Mouse (Mus musculus): ENCODE data around the gene Gm21962.
"Not testable (repeated sequence)": the region's sequence is repeated elsewhere in the genome, so short reads cannot be mapped to it uniquely, and the experiment has no call there.

The Gm21962 gene

DNA sequence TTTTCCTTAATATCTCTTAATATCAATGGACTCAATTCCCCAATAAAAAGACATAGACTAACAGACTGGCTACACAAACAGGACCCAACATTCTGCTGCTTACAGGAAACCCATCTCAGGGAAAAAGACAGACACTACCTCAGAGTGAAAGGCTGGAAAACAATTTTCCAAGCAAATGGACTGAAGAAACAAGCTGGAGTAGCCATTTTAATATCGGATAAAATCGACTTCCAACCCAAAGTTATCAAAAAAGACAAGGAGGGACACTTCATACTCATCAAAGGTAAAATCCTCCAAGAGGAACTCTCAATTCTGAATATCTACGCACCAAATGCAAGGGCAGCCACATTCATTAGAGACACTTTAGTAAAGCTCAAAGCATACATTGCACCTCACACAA is at the start of gene Gm21962:
Gm21962 (plus strand) TSS at position 301 of the 400 bp plus-strand sequence.
- CTCF ChIA-PET, result not testable (repeated sequence)

DNA sequence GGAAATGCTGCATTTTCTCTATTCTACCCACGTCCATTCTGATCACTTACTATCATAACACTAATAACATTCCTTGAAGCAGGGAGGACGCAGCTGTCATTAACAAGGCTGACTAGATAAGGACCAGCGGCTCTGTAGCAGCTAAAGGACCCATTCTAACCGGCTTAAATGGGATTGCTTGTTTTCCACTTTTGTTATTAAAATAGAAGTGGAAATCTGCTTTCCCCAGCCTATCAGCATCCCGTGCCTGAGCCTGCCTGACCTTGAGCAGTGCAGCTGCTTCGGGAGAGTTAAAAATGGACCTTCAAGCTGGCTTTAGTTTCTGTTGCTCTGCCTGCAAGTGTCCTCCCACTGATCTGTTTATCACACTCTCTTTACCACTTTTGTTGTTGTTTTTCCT is 49.2 kb upstream of the Gm21962 start:
- CTCF ChIA-PET, result no interaction called here

- CTCF ChIA-PET, result no interaction called here
Observed at GRCm38 (mm10) chr3:137622895-137623580, 48.3 kb upstream of the Gm21962 start.

DNA sequence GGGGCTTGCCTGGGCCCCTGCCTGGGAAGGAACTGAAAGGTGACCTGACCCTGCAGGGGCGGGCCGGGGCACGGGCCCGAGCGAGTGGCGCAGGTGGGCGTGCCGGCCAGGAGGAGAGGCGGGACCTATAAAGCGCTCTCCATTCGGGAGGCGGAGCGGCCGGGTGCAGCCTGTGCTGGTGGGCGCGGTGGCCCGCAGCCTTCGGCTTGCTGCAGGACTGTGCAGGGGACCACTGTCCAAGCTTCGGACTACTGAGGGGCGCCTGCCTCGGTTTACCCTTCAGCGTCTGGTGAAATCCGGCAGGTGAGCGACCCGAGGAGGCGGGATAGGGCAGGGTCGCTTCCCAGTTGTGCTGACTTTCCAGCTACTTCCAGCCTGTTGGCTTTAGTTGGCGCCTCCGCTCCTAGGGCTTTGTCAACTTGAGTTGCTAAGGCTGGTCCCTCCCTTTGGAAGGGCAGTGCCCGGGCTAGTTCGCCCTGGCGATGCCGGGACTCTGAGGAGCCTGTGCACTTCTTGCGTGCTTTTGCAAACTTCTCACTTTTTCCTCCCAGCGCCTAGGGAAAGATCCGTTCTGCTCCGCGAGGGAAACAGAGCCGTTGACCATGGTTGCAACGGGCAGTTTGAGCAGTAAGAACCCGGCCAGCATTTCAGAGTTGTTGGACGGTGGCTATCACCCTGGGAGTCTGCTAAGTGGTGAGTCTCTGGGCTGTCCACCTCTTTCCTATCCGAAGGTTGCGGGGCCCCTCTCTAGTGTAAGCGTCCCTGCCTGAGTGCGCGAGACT is 47.6 kb upstream of the Gm21962 start:
- CTCF ChIA-PET, result no interaction called here

- CTCF ChIA-PET, result no interaction called here
Observed at GRCm38 (mm10) chr3:137625054-137625453, 46.3 kb upstream of the Gm21962 start.

DNA sequence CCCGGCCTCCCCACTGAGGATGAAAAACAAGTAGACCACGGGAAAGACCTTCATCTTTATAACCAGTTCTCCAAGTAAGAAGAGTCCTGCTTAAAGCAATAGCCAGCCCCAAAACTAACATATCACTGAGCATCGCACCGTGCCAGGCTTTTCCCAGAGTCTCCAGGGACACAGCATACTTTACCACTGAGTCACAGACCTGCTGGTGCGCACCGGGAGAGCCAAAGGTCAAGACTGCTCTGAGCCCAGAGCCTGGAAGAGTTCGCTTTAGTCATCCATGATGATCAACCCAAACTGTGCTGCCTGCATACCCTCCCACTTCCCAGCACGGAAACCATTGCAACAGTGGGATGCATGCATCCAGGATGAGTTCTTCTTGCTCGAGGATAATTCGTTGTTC is 37.6 kb upstream of the Gm21962 start:
- CTCF ChIA-PET, result no interaction called here

DNA sequence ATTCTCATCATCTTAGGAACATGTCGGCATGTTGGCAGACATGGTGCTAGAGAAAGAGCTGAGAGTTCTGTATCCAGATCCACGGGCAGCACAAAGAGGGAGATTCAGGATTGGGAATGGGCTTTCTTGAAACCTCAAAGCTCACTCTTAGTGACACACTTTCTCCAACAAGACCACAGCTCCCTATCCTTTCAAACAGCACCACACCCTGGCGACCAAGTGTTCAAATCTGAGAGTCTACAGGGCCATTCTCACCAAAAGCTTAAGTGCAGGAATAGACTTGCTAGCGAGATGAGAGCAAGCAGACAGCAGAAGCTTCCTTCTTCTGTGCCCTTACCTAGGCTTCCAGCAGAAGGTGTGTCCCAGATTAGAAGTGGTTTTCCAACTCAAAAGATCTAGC is 34.8 kb upstream of the Gm21962 start:
- CTCF ChIA-PET, result no interaction called here

DNA sequence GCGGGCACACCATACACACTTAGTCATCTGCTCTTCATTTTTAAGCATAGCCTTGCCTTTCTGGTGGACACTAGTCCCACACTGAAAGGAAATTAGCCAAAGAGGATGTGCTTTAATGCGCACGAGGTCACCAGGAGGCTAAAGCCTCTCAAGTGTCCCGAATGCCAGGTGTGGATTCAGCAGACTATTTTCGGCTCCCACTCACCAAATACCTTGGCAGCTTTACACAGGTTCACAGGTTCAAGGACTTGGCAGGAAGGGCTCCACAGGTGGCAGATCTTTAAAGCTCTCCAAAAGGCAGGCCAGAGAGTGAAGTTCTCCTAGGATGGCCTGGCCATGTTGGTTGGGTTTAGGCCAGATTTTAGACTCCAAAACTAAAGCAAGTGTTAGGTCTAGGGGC is 30.1 kb upstream of the Gm21962 start:
- CTCF ChIA-PET, result no interaction called here

DNA sequence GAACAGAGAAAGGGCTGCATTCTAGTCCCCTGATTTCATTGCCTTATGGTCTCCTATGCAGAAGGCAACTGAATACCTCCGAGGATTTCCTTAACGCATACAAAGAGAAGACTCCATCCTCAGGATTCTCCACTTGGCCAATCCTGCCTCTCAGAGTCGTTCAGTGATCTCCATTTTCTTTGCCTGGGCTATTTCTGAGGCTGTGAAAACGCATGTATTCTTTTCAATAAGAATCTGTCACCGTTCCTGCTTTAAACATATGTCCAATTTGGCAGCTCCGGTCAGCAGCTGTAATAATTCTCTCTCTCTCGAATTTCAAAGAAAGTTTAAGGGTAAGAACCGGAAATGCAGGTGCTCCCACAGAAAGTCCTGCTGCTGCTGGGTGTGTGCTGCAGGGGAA is 29.2 kb upstream of the Gm21962 start:
- CTCF ChIA-PET, result no interaction called here

DNA sequence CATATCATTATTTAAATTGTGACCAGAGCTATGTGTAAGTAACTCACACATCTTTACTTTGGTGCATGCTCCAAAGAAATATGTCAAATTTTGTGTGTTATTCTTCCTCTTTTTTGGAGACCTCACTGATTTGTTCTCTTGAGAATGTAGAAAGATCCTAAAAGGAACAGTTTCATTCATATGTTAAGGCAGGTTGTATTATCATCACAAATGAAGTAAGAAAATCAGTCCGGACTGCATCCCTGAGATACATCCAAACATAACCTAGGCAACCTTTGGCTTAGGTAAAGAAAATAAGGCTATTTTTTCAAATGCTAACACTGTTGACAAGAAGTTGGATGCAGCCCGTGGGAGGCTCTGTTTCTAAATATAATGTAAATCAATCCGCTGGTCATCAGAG is 28.8 kb upstream of the Gm21962 start:
- CTCF ChIA-PET, result no interaction called here

DNA sequence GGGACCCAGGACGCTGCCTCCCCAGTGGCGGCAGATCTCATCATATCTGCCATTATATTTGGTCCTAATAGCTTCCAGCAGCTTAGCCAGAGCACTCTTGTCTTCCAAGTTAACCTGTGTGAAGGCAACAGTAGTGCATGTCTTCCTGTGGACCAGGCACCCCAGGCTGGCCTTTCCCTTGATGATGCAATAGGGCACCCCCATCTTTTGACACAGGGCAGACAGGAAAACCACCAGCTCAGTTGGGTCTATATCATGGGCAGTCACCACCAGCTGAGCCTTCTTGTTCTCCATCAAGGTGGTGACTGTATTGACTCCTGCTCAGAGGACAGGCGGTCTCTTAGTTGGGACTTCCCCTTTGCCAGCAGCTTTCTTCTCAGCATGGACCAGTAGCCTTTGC is 27.2 kb upstream of the Gm21962 start:
- CTCF ChIA-PET, result no interaction called here

DNA sequence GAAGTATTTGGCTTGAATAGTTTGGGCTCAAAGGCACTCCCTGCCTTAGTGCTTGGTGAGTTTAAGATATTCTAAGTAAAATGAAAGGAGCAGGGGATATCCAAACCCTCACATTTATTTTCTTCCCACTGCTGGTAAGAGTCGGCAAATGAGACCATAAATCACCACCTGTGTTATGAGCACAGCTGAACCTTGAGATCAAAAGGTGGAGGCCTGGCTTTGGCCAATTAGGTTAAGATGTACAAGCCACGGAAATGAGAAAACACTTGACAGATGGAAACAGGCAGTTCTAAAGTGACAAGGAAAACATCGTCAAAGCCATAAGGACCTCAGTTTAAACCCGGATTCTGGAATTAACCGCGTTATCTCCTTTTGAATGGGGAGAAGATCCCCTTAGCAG is 26.4 kb upstream of the Gm21962 start:
- CTCF ChIA-PET, result no interaction called here

- CTCF ChIA-PET, result no interaction called here
Observed at GRCm38 (mm10) chr3:137647427-137648100, 23.8 kb upstream of the Gm21962 start.

- CTCF ChIA-PET, result no interaction called here
Observed at GRCm38 (mm10) chr3:137649112-137649511, 22.2 kb upstream of the Gm21962 start.

- CTCF ChIA-PET, result no interaction called here
Observed at GRCm38 (mm10) chr3:137652853-137653252, 18.5 kb upstream of the Gm21962 start.

DNA sequence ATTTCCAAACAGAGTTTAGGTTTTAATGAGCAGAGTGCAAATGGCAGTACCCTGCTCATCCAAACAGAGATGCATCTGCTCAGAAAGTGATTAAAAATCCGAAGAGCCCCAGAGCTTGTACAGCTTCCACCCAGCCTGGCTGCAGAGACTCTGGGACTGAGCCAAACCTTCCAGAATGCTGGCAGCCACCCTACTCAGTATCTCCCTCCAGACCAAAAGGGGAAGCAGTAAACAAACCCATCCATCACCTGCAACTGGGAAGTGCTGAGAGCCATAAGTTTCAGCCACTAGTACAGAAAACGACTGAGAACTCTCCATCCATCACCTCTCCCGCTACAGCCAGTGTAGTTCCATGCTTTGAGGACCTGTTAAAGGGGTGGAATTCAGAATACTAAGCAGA is 9.6 kb downstream of the Gm21962 start:
- CTCF ChIA-PET, result no interaction called here

GRCm38 (mm10) chr3:137682911-137683806 is 11.8 kb downstream of the Gm21962 start:
- CTCF ChIA-PET, result no interaction called here

DNA sequence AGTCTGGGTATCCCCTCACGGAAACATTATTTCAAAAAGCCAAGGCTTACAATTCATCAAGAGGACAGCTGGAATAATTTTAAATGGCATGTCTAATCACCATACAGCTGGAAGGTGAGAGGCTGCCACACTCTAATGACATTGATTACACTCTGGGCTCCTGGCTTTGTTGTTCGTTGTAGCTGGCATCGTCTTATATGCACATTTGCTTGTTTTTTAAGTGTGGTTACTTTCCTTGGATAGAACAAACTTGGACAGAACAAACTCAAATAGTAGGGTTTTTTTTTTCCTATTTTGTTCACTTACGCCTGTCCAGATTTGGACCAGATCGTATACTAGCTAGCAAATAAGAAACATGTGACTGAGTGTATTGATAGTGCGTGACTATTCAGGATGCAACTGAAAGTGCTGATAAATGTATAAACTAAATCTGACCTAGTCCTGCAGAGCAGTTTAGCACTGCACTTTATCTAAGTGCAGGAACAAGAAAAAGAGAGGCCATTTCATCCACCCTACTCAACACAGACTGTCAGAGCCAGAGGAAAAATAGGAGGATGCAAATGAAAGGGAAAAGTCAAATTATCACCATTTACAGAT is 12.6 kb downstream of the Gm21962 start:
- CTCF ChIA-PET, result no interaction called here

GRCm38 (mm10) chr3:137686932-137687331 is 15.6 kb downstream of the Gm21962 start:
- CTCF ChIA-PET, result no interaction called here

- CTCF ChIA-PET, result no interaction called here
Observed at GRCm38 (mm10) chr3:137691503-137691902, 20.2 kb downstream of the Gm21962 start.

DNA sequence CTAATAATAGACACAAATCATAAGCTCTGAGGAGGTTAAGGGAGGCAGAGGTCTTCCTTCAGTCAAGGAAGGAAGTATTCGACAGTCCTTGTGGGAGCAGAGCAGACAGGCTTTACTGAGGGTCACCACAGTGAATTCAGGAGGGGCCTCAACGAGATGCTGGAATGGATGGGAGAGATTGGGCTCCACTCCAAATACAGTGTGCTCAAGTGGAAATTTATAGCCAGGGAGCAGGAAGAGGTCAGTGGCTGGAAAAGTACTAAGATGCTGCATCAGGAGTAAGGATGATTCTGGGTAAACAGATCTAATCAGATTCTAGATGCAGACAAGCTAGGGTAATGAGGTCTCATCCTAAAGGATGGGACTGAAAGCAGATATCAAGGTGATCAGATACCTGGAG is 44.6 kb downstream of the Gm21962 start:
- CTCF ChIA-PET, result no interaction called here
